Mouse (Mus musculus): ENCODE measurements around the gene Syne2. TPM values are rescaled to one million over a fixed set of nuclear protein-coding genes. Genes with fewer than 3 reads are reported as not detected.
"Not testable (repeated sequence)": the region's sequence is repeated elsewhere in the genome, so short reads cannot be mapped to it uniquely, and the experiment has no call there.

Syne2 gene
- polyA plus RNA-seq, 1 experiment from 2014 or later, result 41.4 TPM

GRCm38 (mm10) chr12:76128306-76128705 lies 310.4 kb downstream of the Syne2 start:
- no peaks in the 10 kb centered on the region for H3K27me3 ChIP-seq (ENCODE audit: control insufficient read depth, insufficient read depth, low read depth, low read length)
- no peak for ATAC-seq
- H3K9me3 ChIP-seq (replicated peaks; ENCODE audit: control insufficient read depth, low read length, poor library complexity, severe bottlenecking), result no peaks in the 10 kb centered on the region
- no peak overlapping the region for H3K27ac ChIP-seq (ENCODE audit: low read length)
- no peak overlapping the region for H3K4me2 ChIP-seq (ENCODE audit: low read length)
- no peak overlapping the region for H3K9ac ChIP-seq (ENCODE audit: low read depth, low read length)
- 0 out of 2 replicates have a peak, but pooled peaks cover 2% of the 10 kb centered on the region for H3K4me1 ChIP-seq (ENCODE audit: control insufficient read depth, insufficient read depth, low read length)
- WGBS, result 70% methylated on average over 3 of the region's 3 CpGs
- no peak overlapping the region for H3K4me3 ChIP-seq (ENCODE audit: low read depth, low read length)
- H3K36me3 ChIP-seq (ENCODE audit: control insufficient read depth, insufficient read depth, low read length), result no peaks in the 10 kb centered on the region

GRCm38 (mm10) chr12:76128831-76129230 lies 310.9 kb downstream of the Syne2 start:
- WGBS, result 89% methylated on average over 10 of the region's 10 CpGs
- no peak for ATAC-seq

GRCm38 (mm10) chr12:76130281-76130680 lies 312.3 kb downstream of the Syne2 start:
- Histone ChIP-seq H3K27me3 (ENCODE audit: control insufficient read depth, insufficient read depth, low read depth, low read length) (no peaks in the 10 kb centered on the region), H3K36me3 (ENCODE audit: control insufficient read depth, insufficient read depth, low read length) (no peaks in the 10 kb centered on the region), H3K9ac (ENCODE audit: low read depth, low read length) (no peak overlapping the region), H3K4me2 (ENCODE audit: low read length) (no peak overlapping the region), H3K9me3 (replicated peaks; ENCODE audit: control insufficient read depth, low read length, poor library complexity, severe bottlenecking) (no peaks in the 10 kb centered on the region), H3K4me1 (ENCODE audit: control insufficient read depth, insufficient read depth, low read length) (0 out of 2 replicates have a peak, but pooled peaks cover 2% of the 10 kb centered on the region), H3K27ac (ENCODE audit: low read length) (no peak overlapping the region), H3K4me3 (ENCODE audit: low read depth, low read length) (no peak overlapping the region)
- ATAC-seq, result no peak
- 20% methylated on average over 4 of the region's 4 CpGs for WGBS

More at GRCm38 (mm10) chr12:76128831-76129230, 310.9 kb downstream of the Syne2 start:
- H3K9ac ChIP-seq (ENCODE audit: low read depth, low read length), result no peak overlapping the region
- no peak overlapping the region for H3K4me2 ChIP-seq (ENCODE audit: low read length)
- no peaks in the 10 kb centered on the region for H3K9me3 ChIP-seq (replicated peaks; ENCODE audit: control insufficient read depth, low read length, poor library complexity, severe bottlenecking)
- no peak overlapping the region for H3K4me3 ChIP-seq (ENCODE audit: low read depth, low read length)
- no peak overlapping the region for H3K27ac ChIP-seq (ENCODE audit: low read length)
- no peaks in the 10 kb centered on the region for H3K36me3 ChIP-seq (ENCODE audit: control insufficient read depth, insufficient read depth, low read length)
- 0 out of 2 replicates have a peak, but pooled peaks cover 2% of the 10 kb centered on the region for H3K4me1 ChIP-seq (ENCODE audit: control insufficient read depth, insufficient read depth, low read length)
- H3K27me3 ChIP-seq (ENCODE audit: control insufficient read depth, insufficient read depth, low read depth, low read length), result no peaks in the 10 kb centered on the region

- 87% methylated on average over 6 of the region's 6 CpGs for WGBS
- H3K27ac ChIP-seq (ENCODE audit: low read length), result no peak overlapping the region
- 0 out of 2 replicates have a peak, but pooled peaks cover 2% of the 10 kb centered on the region for H3K4me1 ChIP-seq (ENCODE audit: control insufficient read depth, insufficient read depth, low read length)
- no peaks in the 10 kb centered on the region for H3K9me3 ChIP-seq (replicated peaks; ENCODE audit: control insufficient read depth, low read length, poor library complexity, severe bottlenecking)
- no peaks in the 10 kb centered on the region for H3K27me3 ChIP-seq (ENCODE audit: control insufficient read depth, insufficient read depth, low read depth, low read length)
- no peaks in the 10 kb centered on the region for H3K36me3 ChIP-seq (ENCODE audit: control insufficient read depth, insufficient read depth, low read length)
- no peak overlapping the region for H3K4me2 ChIP-seq (ENCODE audit: low read length)
- H3K4me3 ChIP-seq (ENCODE audit: low read depth, low read length), result no peak overlapping the region
- ATAC-seq, result no peak
- no peak overlapping the region for H3K9ac ChIP-seq (ENCODE audit: low read depth, low read length)
Observed at GRCm38 (mm10) chr12:76130891-76131290, 313.0 kb downstream of the Syne2 start.

- Histone ChIP-seq H3K36me3 (ENCODE audit: control insufficient read depth, insufficient read depth, low read length) (no peaks in the 10 kb centered on the region), H3K27ac (ENCODE audit: low read length) (no peak overlapping the region), H3K27me3 (ENCODE audit: control insufficient read depth, insufficient read depth, low read depth, low read length) (no peaks in the 10 kb centered on the region), H3K4me3 (ENCODE audit: low read depth, low read length) (no peak overlapping the region), H3K9me3 (replicated peaks; ENCODE audit: control insufficient read depth, low read length, poor library complexity, severe bottlenecking) (no peaks in the 10 kb centered on the region), H3K4me2 (ENCODE audit: low read length) (no peak overlapping the region), H3K9ac (ENCODE audit: low read depth, low read length) (no peak overlapping the region), H3K4me1 (ENCODE audit: control insufficient read depth, insufficient read depth, low read length) (0 out of 2 replicates have a peak, but pooled peaks cover 2% of the 10 kb centered on the region)
- WGBS, result 81% methylated on average over 4 of the region's 4 CpGs
- no peak for ATAC-seq
Observed at GRCm38 (mm10) chr12:76132591-76132990, 314.7 kb downstream of the Syne2 start.

GRCm38 (mm10) chr12:76133081-76133480 lies 315.1 kb downstream of the Syne2 start:
- not testable (repeated sequence) for H3K4me1 ChIP-seq (ENCODE audit: control insufficient read depth, insufficient read depth, low read length); H3K4me2 ChIP-seq (ENCODE audit: low read length); H3K27me3 ChIP-seq (ENCODE audit: control insufficient read depth, insufficient read depth, low read depth, low read length); H3K36me3 ChIP-seq (ENCODE audit: control insufficient read depth, insufficient read depth, low read length); H3K4me3 ChIP-seq (ENCODE audit: low read depth, low read length); ATAC-seq; H3K27ac ChIP-seq (ENCODE audit: low read length); H3K9me3 ChIP-seq (replicated peaks; ENCODE audit: control insufficient read depth, low read length, poor library complexity, severe bottlenecking); H3K9ac ChIP-seq (ENCODE audit: low read depth, low read length)
- WGBS, result 85% methylated on average over 9 of the region's 9 CpGs

GRCm38 (mm10) chr12:76136701-76137100 lies 318.8 kb downstream of the Syne2 start:
- Histone ChIP-seq H3K4me1 (ENCODE audit: control insufficient read depth, insufficient read depth, low read length) (no peaks in the 10 kb centered on the region), H3K9me3 (replicated peaks; ENCODE audit: control insufficient read depth, low read length, poor library complexity, severe bottlenecking) (no peaks in the 10 kb centered on the region), H3K4me3 (ENCODE audit: low read depth, low read length) (no peak overlapping the region), H3K27ac (ENCODE audit: low read length) (no peak overlapping the region), H3K9ac (ENCODE audit: low read depth, low read length) (no peak overlapping the region), H3K27me3 (ENCODE audit: control insufficient read depth, insufficient read depth, low read depth, low read length) (no peaks in the 10 kb centered on the region), H3K4me2 (ENCODE audit: low read length) (no peak overlapping the region), H3K36me3 (ENCODE audit: control insufficient read depth, insufficient read depth, low read length) (no peaks in the 10 kb centered on the region)
- no peak for ATAC-seq
- WGBS, result 24% methylated on average over 6 of the region's 6 CpGs

GRCm38 (mm10) chr12:76152389-76152788 lies 334.5 kb downstream of the Syne2 start:
- Histone ChIP-seq H3K4me3 (ENCODE audit: low read depth, low read length) (peak overlapping the region; percentile 37), H3K9ac (ENCODE audit: low read depth, low read length) (peak overlapping the region; percentile 58), H3K4me2 (ENCODE audit: low read length) (peak overlapping the region; percentile 66)
- not testable (repeated sequence) for H3K4me1 ChIP-seq (ENCODE audit: control insufficient read depth, insufficient read depth, low read length); H3K27ac ChIP-seq (ENCODE audit: low read length); H3K27me3 ChIP-seq (ENCODE audit: control insufficient read depth, insufficient read depth, low read depth, low read length); H3K36me3 ChIP-seq (ENCODE audit: control insufficient read depth, insufficient read depth, low read length); H3K9me3 ChIP-seq (replicated peaks; ENCODE audit: control insufficient read depth, low read length, poor library complexity, severe bottlenecking)
- peak; percentile 58; the same call in 1 of the 2 replicates for ATAC-seq
- WGBS, result 15% methylated on average over 30 of the region's 30 CpGs
